Mouse (Mus musculus) splenic B cell, adult 2 months (primary cell): ENCODE results near the gene Serpinb11.

ENCODE experiments used
- DNase-seq: peaks from one replicate; pipeline ENCODE4 v3.0.0-alpha.2; 2011; ENCODE audit warnings: low read depth, low spot score
- H3K27me3 ChIP-seq: 2 replicates; pipeline ENCODE4 v1.6.1; 2012; ENCODE audit warnings: mild to moderate bottlenecking, low read length, moderate library complexity, mixed read lengths; ENCODE audit not compliant: control insufficient read depth, poor library complexity, insufficient read depth, severe bottlenecking
- H3K36me3 ChIP-seq: 2 replicates; pipeline ENCODE4 v1.6.1; 2012; ENCODE audit warnings: mild to moderate bottlenecking, low read length, moderate library complexity, mixed read lengths; ENCODE audit not compliant: control insufficient read depth, poor library complexity, insufficient read depth, severe bottlenecking

The Serpinb11 gene

GRCm38 (mm10) chr1:107360898-107361297 is at the start of gene Serpinb11:
TSS of gene Serpinb11 (plus strand) at chr1:107361198.
- H3K27me3 ChIP-seq, result no peaks in the 10 kb centered on the region
- DNase-seq, result no peak

DNA sequence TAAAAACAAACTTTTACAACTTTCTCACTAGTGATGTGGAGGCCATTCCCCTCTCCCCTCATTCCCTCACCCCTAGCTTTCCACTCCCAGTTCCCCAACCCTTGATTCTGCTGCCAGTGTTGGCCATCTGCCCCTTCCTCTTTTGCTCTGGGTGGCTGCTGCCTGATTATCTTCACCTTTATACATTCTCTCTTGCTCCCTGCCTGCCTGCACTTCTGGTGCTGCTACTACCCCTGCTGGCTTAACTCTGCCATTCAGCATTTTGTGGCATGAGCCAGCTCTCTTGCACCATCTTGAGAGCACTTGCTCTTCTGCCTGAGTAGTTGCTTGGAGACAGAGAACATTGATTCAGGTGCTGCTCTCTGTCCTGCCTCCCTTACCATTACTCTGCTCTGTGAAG is 15.0 kb upstream of the Serpinb11 start:
- H3K27me3 ChIP-seq, result no peaks in the 10 kb centered on the region
- DNase-seq, result no peak
- H3K36me3 ChIP-seq, result no peaks in the 10 kb centered on the region

More at GRCm38 (mm10) chr1:107360898-107361297, at the start of gene Serpinb11:
- H3K36me3 ChIP-seq, result no peaks in the 10 kb centered on the region

DNA sequence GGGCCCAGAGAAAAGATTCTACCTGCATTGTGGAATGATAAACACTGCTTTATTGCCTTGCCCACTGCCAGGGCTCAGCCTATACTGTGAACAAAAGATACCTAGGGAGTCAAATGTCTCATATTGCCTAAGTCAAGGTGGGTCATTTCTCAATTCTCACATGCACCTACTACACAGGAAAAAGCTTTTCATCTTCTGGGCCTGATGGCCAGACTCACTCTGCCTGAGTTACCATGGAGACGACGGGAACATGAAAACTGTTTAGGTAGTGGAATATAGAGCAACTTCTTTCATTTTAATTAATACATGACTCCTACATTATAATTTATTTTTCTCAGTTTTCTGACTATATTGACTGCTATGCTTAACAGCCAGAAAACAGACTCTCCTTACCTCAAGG is 14.2 kb upstream of the Serpinb11 start:
- no peaks in the 10 kb centered on the region for H3K36me3 ChIP-seq

GRCm38 (mm10) chr1:107350392-107350791 is 10.6 kb upstream of the Serpinb11 start:
- no peak for DNase-seq
- H3K27me3 ChIP-seq, result no peaks in the 10 kb centered on the region
- H3K36me3 ChIP-seq, result no peaks in the 10 kb centered on the region

More for the DNA sequence above, 14.2 kb upstream of the Serpinb11 start:
- DNase-seq, result no peak
- H3K27me3 ChIP-seq, result no peaks in the 10 kb centered on the region

DNA sequence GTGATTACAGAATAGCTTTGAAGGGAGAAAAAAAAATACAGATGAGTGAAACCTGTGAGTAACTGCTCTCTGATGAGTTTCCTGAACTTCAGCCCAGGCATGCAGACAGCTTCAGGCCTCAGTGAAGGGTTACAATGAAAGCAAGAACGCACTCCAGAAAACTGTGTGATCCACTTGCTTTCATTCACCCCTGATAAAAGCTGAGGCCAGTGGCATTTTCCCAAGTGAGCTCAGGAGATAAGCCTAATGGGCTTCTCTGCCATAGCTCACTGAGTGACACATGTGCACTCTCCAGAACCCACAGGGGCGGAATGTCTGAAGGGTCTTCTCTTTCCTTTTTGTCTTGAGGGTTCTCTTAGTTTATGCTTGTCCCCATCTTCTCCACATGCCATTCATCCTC is 9.9 kb upstream of the Serpinb11 start:
- no peak for DNase-seq
- no peaks in the 10 kb centered on the region for H3K27me3 ChIP-seq
- H3K36me3 ChIP-seq, result no peaks in the 10 kb centered on the region

- peak; percentile 60 for DNase-seq
- Histone ChIP-seq H3K36me3 (no peaks in the 10 kb centered on the region), H3K27me3 (no peaks in the 10 kb centered on the region)
Measured at GRCm38 (mm10) chr1:107353046-107353445, 8.0 kb upstream of the Serpinb11 start.

DNA sequence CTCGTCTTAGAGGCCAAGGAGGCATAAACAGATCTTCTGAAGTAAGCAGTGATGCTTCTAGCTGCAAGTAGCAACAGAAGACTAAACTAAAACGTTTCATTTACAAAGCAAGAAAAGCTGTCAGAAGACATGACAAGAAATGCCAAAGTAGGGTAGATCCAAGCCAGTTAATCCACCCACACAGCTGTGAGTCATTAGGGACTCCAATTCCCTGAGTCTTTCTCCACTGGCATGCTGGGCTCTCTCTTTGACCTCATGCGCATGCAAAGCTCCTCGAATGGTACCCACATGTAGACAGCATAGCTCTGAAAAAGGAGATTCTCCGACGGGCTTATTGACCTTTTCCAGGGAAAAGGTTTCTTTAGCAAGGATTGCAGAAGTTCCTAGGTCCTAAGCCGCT is 5.0 kb downstream of the Serpinb11 start:
- no peaks in the 10 kb centered on the region for H3K36me3 ChIP-seq
- DNase-seq, result no peak
- H3K27me3 ChIP-seq, result no peaks in the 10 kb centered on the region

DNA sequence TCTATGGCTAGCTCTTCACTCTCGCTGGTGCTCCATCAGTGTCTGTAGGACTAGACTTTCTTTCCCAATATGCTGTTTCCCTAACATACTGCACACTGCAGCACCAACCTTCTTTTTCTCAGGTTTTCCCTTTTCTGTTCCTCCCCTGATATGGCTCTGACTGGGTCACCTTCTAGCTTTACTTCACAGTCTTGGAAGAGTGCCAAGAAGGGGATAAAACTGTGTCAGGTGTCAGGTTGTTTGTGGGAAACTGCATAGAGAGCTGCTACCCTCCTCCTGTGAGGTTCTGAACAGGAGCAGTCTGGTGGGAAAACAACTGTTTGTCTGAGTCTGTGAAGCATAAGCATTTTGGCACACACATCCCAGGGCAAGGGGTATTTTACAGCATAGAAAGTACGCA is 7.9 kb downstream of the Serpinb11 start:
- H3K36me3 ChIP-seq, result no peaks in the 10 kb centered on the region
- H3K27me3 ChIP-seq, result no peaks in the 10 kb centered on the region
- no peak for DNase-seq

DNA sequence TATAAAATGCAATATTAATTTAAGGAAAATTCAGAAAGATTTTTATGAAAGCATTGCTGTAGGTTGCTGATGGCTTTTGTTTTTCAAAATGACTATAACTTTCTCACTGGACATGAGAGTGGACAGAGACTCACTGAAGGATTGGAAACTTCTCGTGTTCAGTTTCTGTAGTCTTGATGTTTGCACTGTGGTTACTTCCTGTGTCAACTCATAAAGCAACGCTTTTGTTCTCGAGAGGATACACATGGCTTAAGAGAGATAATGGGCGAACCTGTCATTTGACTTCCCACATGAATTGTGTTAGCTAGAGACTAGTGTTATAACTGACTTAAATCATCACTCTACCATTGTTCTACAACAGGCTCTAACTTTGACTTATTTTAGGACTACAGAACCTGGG is 16.0 kb downstream of the Serpinb11 start:
- no peaks in the 10 kb centered on the region for H3K36me3 ChIP-seq
- DNase-seq, result peak; percentile 27

GRCm38 (mm10) chr1:107378368-107378767 is 17.4 kb downstream of the Serpinb11 start:
- Histone ChIP-seq H3K27me3 (no peaks in the 10 kb centered on the region), H3K36me3 (no peaks in the 10 kb centered on the region)
- no peak for DNase-seq

More for the DNA sequence above, 16.0 kb downstream of the Serpinb11 start:
- H3K27me3 ChIP-seq, result no peaks in the 10 kb centered on the region

- no peaks in the 10 kb centered on the region; the same call in 1 of the 2 replicates for H3K27me3 ChIP-seq
Measured at GRCm38 (mm10) chr1:107381491-107381890, 20.5 kb downstream of the Serpinb11 start.

DNA sequence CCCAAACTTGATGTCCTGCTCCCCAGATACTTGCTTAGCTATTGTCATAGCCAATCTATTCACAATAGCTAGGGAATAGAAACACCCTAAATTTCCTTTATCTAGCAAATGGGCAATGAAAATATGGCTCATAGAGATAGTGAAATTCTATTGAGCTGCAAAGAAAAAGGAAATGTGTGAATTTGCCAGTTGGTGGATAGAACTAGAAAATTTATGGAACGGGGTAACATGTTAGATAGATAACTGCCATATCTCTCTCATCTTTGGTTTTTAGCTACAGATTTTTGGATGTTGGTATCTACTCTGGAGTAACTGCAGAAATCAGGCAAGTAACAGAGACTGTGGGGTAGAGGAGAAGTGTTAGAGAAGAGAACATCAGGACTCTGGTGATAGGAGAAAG is 21.4 kb downstream of the Serpinb11 start:
- no peak for DNase-seq
- no peaks in the 10 kb centered on the region for H3K36me3 ChIP-seq
- no peaks in the 10 kb centered on the region; the same call in 1 of the 2 replicates for H3K27me3 ChIP-seq

More at GRCm38 (mm10) chr1:107381491-107381890, 20.5 kb downstream of the Serpinb11 start:
- H3K36me3 ChIP-seq, result no peaks in the 10 kb centered on the region
- peak; percentile 10 for DNase-seq

DNA sequence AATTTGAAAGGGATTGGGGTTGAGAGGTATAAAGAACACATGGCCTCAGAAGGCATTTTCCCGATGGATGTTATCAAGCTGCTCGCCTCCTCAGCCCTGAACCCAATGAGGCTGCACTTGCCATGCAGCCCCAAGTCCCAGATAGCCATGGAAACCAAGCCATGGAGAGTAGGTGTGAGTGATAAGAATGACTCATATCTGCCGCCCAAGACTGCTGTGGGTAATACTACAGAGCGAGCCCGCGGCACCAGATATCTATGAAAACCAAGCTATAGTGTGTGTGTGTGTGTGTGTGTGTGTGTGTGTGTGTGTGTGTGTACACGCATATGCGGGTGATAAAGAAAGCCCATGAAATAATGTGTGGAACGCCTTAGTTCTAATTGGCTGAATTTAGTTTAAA is 23.5 kb downstream of the Serpinb11 start:
- H3K36me3 ChIP-seq, result no peaks in the 10 kb centered on the region
- no peak for DNase-seq
- no peaks in the 10 kb centered on the region; the same call in 1 of the 2 replicates for H3K27me3 ChIP-seq

DNA sequence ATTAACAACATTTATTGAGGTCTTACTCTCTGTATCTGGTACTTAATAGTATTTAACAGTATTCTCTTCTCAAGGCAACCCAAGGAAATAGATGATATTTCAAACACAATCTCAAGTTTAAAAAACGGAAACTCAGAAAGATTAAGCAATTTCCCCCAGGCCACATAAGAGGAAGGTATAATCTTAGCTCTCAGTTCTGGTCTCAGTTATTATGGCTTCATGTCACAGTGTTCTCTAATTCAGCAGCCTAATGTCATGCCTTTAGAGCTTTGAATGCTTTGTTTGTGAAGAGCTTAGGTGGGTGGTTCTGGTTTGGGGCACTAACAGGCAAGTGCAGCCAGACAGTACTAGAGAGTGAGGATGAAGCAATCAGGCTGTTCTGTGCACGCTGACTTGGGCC is 28.8 kb downstream of the Serpinb11 start:
- peak; percentile 25 for DNase-seq
- Histone ChIP-seq H3K36me3 (no peaks in the 10 kb centered on the region), H3K27me3 (no peaks in the 10 kb centered on the region)

DNA sequence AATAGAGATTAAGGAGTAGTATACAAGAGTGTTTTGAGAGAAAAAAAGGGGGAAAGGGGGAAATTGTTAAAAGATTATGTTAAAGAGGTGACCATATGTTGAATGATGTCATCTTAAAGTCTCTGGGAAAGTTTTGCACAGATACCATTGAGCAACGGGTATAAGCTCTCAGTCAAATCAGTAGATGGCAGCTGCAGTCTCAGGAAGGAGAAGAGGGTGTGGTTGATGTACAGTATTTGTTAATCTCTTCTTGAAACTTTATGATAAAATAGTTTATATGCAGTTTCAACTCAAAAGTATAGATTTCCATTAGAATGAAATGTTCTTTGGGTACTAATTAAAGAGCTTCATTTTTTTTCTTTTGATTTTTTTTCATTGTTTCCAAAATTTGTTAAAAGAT is 36.5 kb downstream of the Serpinb11 start:
- H3K36me3 ChIP-seq, result no peaks in the 10 kb centered on the region
- no peak for DNase-seq
- H3K27me3 ChIP-seq, result no peaks in the 10 kb centered on the region

GRCm38 (mm10) chr1:107399355-107399754 is 38.4 kb downstream of the Serpinb11 start, which contains the start of gene Serpinb7:
TSS of gene Serpinb7 (plus strand) at chr1:107399655.
- Histone ChIP-seq H3K36me3 (no peaks in the 10 kb centered on the region), H3K27me3 (no peaks in the 10 kb centered on the region)
- DNase-seq, result no peak
